In the genomic region with DNA sequence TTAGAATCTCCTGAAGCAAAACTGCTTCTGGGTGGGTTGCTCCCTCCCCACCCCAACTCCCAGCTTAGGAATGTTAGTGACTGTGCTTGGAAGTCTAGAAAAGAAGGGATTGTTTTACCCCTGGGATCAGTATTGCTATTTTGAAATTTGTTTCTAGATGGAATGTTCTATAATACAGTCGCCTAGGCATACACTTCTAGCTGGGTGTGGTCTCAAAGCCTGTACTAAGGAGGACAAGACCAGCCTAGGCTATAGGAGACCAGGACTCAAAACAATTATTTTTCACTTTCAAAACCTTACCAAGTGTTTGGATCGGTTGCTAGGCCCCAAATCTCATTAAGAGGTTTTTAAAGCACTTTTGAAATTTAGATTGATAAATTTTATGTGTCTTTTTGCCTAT, we compare ENCODE assay signal across 8 mouse cellular contexts. TPM values are rescaled to one million over a fixed set of nuclear protein-coding genes. Genes with fewer than 3 reads are reported as not detected.
A peak's percentile ranks its signal among the peaks of the same experiment; 100 is the strongest.
DNase-seq lines count a peak whose midpoint lies in the region; ATAC-seq lines count a peak whose summit lies in the region.

No protein-coding gene starts in this region.

- H3K36me3 ChIP-seq in heart, embryonic 12.5 days, result peaks cover 9% of the 10 kb centered on the region
- 0 out of 2 replicates have a peak, but pooled peaks cover 2% of the 10 kb centered on the region for H3K36me3 ChIP-seq in forebrain, embryonic 15.5 days
- H3K36me3 ChIP-seq in liver, embryonic 16.5 days (ENCODE audit: control insufficient read depth, insufficient read depth), result peaks cover 13% of the 10 kb centered on the region; the same call in 1 of the 2 replicates

- H3K27ac ChIP-seq in heart, embryonic 12.5 days (ENCODE audit: poor library complexity, severe bottlenecking), result peak overlapping the region; percentile 81
- H3K27ac ChIP-seq in forebrain, embryonic 15.5 days (replicated peaks), result peak overlapping the region; percentile 36
- H3K27ac ChIP-seq in liver, embryonic 16.5 days (ENCODE audit: low read length), result peak overlapping the region; percentile 86

- peak overlapping the region; percentile 94 for H3K4me3 ChIP-seq in heart, embryonic 12.5 days
- peak overlapping the region; percentile 88 for H3K4me3 ChIP-seq in forebrain, embryonic 15.5 days
- peak overlapping the region; percentile 94 for H3K4me3 ChIP-seq in liver, embryonic 16.5 days (ENCODE audit: low read depth, low read length)

- peak; percentile 17; the same call in 1 of the 2 replicates for ATAC-seq in heart, embryonic 12.5 days (ENCODE audit: insufficient number of reproducible peaks, low FRiP score)
- peak; percentile 11 for ATAC-seq in forebrain, embryonic 15.5 days (replicated peaks)
- peak; percentile 42 for ATAC-seq in liver, embryonic 16.5 days (ENCODE audit: low read depth)
- ATAC-seq in monocyte, adult 5-6 weeks (replicated peaks; ENCODE audit: insufficient number of reproducible peaks, low FRiP score, low TSS enrichment, poor library complexity, severe bottlenecking), result no peak

- no peaks in the 10 kb centered on the region for H3K27me3 ChIP-seq in heart, embryonic 12.5 days (replicated peaks)
- no peaks in the 10 kb centered on the region for H3K27me3 ChIP-seq in forebrain, embryonic 15.5 days
- H3K27me3 ChIP-seq in liver, embryonic 16.5 days (ENCODE audit: control insufficient read depth, insufficient read depth, low read depth, low read length), result no peaks in the 10 kb centered on the region

- 60% methylated on average over 2 of the region's 2 CpGs for WGBS in heart, embryonic 12.5 days
- WGBS in forebrain, embryonic 15.5 days, result 50% methylated on average over 2 of the region's 2 CpGs
- 65% methylated on average over 2 of the region's 2 CpGs for WGBS in liver, embryonic 16.5 days (ENCODE audit: insufficient replicate concordance)

- no peak for DNase-seq in heart, adult 18-20 months
- peak; percentile 24 for DNase-seq in ES-CJ7 (ENCODE audit: low read depth, low spot score)
- no peak for DNase-seq in ovary, adult 18-20 months (ENCODE audit: low spot score)
- no peak for DNase-seq in embryo, embryonic 10 days (ENCODE audit: low spot score)

- peaks cover 33% of the 10 kb centered on the region for H3K4me1 ChIP-seq in heart, embryonic 12.5 days (replicated peaks)
- peaks cover 24% of the 10 kb centered on the region for H3K4me1 ChIP-seq in forebrain, embryonic 15.5 days
- H3K4me1 ChIP-seq in liver, embryonic 16.5 days (ENCODE audit: control insufficient read depth, low read depth, low read length), result peaks cover 28% of the 10 kb centered on the region

- no peaks in the 10 kb centered on the region for H3K9me3 ChIP-seq in heart, embryonic 12.5 days (replicated peaks)
- H3K9me3 ChIP-seq in forebrain, embryonic 15.5 days, result no peaks in the 10 kb centered on the region
- no peaks in the 10 kb centered on the region for H3K9me3 ChIP-seq in liver, embryonic 16.5 days (replicated peaks; ENCODE audit: control insufficient read depth, low read length)

- peak overlapping the region; percentile 26 for H3K9ac ChIP-seq in heart, embryonic 12.5 days
- H3K9ac ChIP-seq in forebrain, embryonic 15.5 days (replicated peaks), result peak overlapping the region; percentile 37
- H3K9ac ChIP-seq in liver, embryonic 16.5 days (ENCODE audit: low read depth, low read length), result peak overlapping the region; percentile 61

- H3K4me2 ChIP-seq in heart, embryonic 12.5 days, result peak overlapping the region; percentile 55
- H3K4me2 ChIP-seq in forebrain, embryonic 15.5 days (replicated peaks), result peak overlapping the region; percentile 43
- H3K4me2 ChIP-seq in liver, embryonic 16.5 days (ENCODE audit: low read depth, low read length), result peak overlapping the region; percentile 65

RNA-seq across cellular contexts. Expression of a gene that starts 0.6 kb away (rescaled TPM):
- 64.0 and 67.5 TPM in 2 replicates for polyA plus RNA-seq in heart, embryonic 12.5 days (2016; fragmentation: Nextera tagmentation; extraction: Ambion mirVana)
- under 1 TPM; 0.59 to 0.65 TPM for total RNA-seq in heart, adult 18-20 months (2021)
- polyA plus RNA-seq in forebrain, embryonic 15.5 days (2015; fragmentation: Nextera tagmentation; extraction: Ambion mirVana), result 34.2 and 34.7 TPM in 2 replicates
- polyA plus RNA-seq in liver, embryonic 16.5 days (2015; fragmentation: Nextera tagmentation; extraction: Ambion mirVana), result 37.1 and 40.7 TPM in 2 replicates
- total RNA-seq in monocyte, adult 5-6 weeks (2017), result 2.9 to 7.0 TPM (median 6.5 TPM) in 3 replicates

RNA-seq across cellular contexts. Expression of a gene that starts 28.5 kb away (rescaled TPM):
- 12.3 and 13.3 TPM in 2 replicates for polyA plus RNA-seq in heart, embryonic 12.5 days (2016; fragmentation: Nextera tagmentation; extraction: Ambion mirVana)
- 100 to 1,000 TPM; 227 to 231 TPM for total RNA-seq in heart, adult 18-20 months (2021)
- 6.9 and 7.2 TPM in 2 replicates for polyA plus RNA-seq in forebrain, embryonic 15.5 days (2015; fragmentation: Nextera tagmentation; extraction: Ambion mirVana)
- polyA plus RNA-seq in liver, embryonic 16.5 days (2015; fragmentation: Nextera tagmentation; extraction: Ambion mirVana), result 6.1 and 7.2 TPM in 2 replicates
- total RNA-seq in monocyte, adult 5-6 weeks (2017), result 12.1 to 15.1 TPM (median 15.0 TPM) in 3 replicates

Comparison
In these comparisons a context has a peak if more than half of its experiments do, and no peak if none do; other contexts are left out.
1. H3K27ac ChIP-seq: peak in every context shown above with its lines; median percentile 86 in liver, embryonic 16.5 days; 81 in heart, embryonic 12.5 days; 36 in forebrain, embryonic 15.5 days.